Mouse (Mus musculus) c-Kit-positive CD71-positive TER-119-negative erythroid progenitor cells, embryonic 14.5 days (primary cell): ENCODE results near the gene Tiam1.

Experiments
- DNase-seq: peaks from one replicate; pipeline ENCODE4 v3.0.0-alpha.2; 2013; ENCODE audit warnings: low read depth

The Tiam1 gene

GRCm38 (mm10) chr16:89993991-89994825 lies 149.4 kb downstream of the Tiam1 start:
- no peak for DNase-seq

- no peak for DNase-seq
These were observed 150.1 kb downstream of the Tiam1 start for GRCm38 (mm10) chr16:89993506-89993905.

GRCm38 (mm10) chr16:89991701-89992152 lies 151.8 kb downstream of the Tiam1 start:
- DNase-seq, result peak; percentile 44

DNA sequence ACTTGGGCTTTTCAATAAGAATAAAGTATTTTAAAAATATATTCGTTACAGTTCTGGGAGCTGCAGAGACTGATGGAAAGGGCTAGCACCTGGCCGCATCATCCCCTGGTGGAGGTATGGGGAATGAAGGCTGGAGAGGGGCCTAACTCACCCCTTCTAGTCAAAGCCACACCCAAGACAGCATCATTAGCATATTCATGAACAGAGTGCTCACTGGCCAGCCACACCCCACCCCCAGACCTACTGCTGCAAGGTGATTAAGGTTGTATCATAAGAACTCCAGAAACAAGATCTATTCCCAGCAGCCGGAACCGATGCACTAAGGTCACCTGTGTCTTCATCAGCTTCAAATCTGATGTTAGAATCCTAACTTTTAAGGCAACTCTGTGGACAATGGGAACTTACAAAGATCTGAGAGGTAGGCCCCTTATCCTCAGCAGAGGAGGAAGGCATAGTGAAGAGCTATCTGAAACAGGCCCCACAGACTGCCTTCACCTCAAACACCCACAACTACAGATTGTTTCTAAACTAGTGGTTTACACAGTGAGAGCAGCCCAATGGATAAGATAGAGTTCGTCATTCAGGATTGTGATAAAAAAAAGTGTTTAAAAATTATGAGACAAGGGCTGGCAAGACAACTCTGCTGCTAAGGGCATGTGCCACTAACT lies 153.1 kb downstream of the Tiam1 start:
- peak; percentile 68 for DNase-seq

- no peak for DNase-seq
These were observed 153.8 kb downstream of the Tiam1 start for GRCm38 (mm10) chr16:89989816-89990215.

GRCm38 (mm10) chr16:89986672-89987362 lies 156.8 kb downstream of the Tiam1 start:
- no peak for DNase-seq

DNA sequence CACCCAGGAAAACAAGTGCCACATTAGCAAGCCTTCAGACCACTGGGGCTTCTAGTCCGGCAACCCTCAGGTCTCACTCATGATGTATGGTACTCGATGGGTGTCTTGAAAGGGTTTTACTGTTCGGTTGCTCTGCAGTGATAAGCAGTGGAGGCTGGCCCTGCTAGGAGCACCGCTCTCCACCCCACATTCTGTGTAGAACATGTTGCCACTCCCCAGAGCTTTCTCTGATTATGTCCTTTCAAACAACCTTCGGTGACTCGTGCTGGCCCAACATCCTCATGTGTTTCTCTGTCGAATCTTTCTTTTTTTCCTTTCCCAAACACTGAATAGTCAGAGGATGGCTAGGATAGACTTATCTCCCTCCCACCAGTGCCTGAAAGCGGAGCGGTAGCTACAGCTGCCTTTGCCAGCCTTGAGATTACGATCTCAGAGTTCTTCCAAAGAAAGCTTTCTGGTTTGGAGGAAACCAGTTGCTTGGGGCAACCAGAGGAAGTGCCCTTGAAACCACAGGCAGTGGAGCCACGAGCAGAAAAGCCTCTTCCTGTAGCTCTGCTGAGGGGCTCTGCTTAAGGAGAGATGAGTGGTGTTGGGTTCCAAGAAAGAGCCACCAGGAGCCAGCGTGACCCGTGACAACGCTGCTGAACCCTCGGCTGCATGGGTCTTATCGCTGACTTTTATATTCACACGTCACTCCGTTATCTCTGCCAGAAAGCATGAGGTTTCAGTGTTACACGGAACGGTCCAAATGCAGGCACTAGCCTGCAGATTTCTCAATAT lies 157.7 kb downstream of the Tiam1 start:
- peak; percentile 77 for DNase-seq

DNA sequence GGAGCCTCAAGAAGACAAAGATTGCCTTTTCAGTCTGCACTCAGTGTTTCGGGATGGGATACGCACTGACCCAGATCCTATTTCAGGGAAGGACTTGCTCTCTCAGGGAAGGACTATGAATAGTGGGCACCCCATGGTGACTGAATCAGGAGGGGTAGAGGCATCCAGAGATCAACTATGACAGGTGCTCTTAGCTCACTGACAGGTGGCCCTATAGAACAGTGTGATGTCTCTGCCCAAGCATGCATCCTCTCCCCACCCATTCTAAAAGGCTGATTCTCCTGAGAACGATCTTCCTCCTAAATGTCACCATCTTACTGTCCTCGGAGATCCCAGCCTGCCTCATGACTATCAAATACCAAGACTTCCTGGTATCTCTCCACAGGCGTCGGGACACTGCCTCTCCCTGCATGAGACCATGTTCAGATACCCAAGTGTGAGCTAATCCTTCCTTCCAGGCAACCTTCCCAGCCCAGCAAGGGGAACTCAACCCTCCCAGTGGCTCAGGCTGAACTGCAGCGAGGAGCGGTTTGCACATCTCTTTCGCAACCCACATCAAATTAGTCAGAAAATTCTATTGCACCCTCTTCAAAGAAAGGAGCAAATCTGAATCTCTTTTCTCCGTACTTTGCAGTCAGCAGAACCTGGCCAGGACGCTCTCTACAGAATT lies 163.4 kb downstream of the Tiam1 start:
- no peak for DNase-seq

DNA sequence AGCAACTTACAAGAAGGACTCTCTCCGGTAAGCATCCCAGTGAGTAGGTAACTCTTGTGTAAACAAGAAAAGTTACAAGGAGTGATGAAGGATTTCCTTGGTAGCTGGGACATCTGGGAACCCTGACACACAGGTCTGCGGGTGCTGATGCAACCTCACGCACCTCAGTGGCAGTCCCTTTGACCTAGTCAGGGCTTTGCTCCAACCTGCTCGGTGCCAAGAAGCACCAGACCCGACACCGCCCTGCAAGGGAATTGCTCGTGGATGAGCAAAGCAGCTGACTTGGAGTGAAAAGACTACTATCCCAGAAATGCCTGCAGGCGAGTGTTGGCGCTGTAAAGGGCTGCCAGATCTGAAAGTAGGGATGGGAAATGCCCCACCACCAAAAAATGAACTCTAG lies 168.1 kb downstream of the Tiam1 start:
- DNase-seq, result no peak

GRCm38 (mm10) chr16:89973814-89974712 lies 169.5 kb downstream of the Tiam1 start:
- no peak for DNase-seq

- DNase-seq, result no peak
These were observed 170.6 kb downstream of the Tiam1 start for GRCm38 (mm10) chr16:89972854-89973487.

DNA sequence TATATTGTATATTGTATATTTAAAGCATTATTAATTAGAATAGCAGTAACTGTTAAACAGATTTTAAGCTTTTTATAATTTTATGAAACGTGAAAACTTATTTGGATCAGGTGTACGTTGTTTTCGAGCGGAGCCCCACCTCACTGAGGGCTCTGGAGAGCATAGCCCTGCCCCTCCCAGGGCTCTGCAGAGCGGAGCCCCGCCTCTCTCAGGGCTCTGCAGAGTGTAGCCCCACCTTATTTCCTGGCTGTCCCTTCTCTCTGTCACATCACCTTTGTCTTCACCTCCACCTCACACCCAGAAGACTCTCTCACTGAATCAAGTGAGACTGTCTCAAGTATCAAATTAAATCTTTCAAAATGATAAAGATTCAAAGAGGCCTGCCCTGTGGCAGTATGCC lies 171.6 kb downstream of the Tiam1 start:
- DNase-seq, result no peak

DNA sequence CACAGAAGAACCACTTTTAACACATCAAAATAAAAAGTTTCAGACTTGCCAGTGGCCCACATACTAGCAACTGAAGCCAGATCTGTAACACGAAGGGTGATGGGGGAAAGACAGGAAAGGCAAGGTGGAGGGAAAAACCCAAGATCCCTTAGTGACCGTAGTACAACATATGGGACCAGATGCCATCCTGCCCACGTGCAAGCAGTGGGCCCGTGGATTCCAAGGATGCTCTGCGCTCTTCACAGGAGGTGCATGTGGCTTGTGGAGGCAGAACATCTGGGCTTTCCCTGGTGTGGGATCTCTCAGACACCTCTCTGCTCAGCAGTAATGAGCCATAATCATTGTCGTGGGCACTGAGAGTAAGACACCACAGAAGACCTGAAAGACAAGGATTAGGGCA lies 175.5 kb downstream of the Tiam1 start:
- no peak for DNase-seq

- no peak for DNase-seq
These were observed 180.7 kb downstream of the Tiam1 start for GRCm38 (mm10) chr16:89962876-89963275.

GRCm38 (mm10) chr16:89960904-89961303 lies 182.7 kb downstream of the Tiam1 start:
- no peak for DNase-seq

DNA sequence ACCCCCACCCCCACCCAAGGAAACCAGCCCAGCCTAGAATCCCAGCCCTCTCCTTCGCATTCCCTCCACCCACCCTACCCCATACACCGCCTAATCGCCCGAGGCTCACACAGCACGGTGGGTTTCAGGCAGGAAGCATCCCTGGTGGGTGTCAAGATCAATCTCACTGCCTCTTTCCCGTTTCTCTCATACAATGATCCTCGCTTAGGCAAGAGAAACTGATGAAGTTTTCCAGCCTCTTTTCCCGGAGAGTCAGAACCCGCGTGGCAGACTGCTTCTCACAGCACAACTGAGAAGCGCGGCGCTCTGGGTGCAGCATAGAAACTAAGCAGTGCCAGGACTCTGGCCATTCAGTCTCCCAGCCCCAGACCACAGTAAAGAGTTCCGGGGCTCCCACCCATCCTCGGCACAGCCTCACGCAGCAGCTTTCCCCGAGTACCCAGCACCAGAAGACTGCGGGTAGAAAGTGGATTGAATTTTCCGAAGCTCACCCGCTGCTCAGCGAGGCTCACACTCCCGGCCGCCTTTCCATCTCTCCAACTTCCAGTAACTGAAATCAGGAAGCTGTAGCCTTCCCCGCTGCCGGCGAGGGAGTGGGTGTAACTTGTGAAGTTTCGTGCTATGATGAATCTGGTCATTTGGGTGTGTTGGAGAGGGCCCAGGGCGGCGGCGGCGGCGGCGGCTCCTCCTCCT lies 183.2 kb downstream of the Tiam1 start:
- no peak for DNase-seq

DNA sequence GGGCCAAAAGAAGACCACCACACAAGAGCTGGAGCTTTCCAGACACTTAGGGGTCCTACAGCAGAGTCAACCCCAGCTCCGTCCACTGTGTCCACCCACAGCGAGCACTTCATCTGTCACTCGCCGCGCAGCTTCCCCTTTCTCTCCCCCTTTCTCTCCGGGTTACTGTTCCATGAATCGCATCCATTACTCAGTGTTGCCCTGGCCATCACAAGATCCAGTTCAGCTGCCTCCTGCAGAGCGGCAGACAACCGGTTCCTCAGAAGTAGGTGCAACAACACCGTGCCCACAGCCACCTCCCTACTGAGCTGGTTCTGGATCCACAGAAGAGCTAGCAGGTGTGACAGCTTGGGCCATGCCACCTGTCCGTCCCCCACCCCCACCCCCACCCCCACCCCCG lies 184.6 kb downstream of the Tiam1 start:
- DNase-seq, result no peak

DNA sequence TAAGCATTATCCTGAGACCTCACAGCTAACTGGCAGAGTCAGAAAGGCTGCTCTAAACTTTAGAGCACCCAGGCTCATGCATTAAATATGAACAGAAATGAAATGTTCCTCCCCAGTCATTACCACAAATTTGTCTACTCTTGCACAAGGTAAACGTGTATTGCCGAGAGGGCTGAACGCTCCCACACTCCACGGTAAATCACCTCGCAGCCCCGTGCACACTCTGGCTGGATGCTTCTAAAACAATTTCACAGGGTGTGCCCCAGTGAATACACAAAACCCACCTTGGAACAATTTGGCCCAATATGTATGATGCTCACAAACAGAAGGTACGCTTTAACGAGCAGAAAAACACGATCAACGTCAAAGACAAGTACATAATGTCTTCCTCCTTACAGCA lies 185.5 kb downstream of the Tiam1 start:
- DNase-seq, result no peak

DNA sequence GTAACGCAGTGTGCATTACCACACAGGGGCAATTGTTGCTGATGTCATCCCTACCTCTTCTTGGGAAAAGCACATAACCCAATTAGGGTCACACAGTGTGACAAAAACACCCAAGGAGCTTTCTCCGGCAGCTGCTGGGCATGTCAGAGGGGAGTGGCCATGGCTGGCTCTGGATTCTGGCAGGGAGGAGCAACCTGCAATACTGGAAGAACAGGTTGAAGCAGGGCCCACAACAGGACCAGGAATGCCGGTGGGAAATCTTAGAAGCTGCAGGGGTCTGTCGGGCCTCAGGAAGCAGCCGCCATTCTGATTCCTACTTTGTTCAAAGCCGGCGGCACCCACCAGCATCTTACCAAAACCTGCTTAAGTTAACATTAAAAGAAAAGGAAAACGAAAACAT lies 189.0 kb downstream of the Tiam1 start:
- DNase-seq, result no peak
